Mouse (Mus musculus) limb, embryonic 14.5 days (tissue): ENCODE measurements around the gene Cgrrf1. TPM values are rescaled to one million over a fixed set of nuclear protein-coding genes. Genes with fewer than 3 reads are reported as not detected.

Experiments
- ATAC-seq: fragments of 200-750 bp; cut with Nextera tagmentation; 2 replicates; pipeline ENCODE4 v1.8.0; 2017; ENCODE audit warnings: low read depth, moderate number of reproducible peaks, moderate TSS enrichment; ENCODE audit not compliant: low FRiP score
- DNase-seq: peaks from one replicate; pipeline ENCODE4 v3.0.0-alpha.2; 2015; ENCODE audit warnings: low spot score
- H3K27ac ChIP-seq: fragments of 300-500 bp; sonication (generic); replicated peaks from 2 replicates; pipeline ENCODE4 v1.5.1; 2014; ENCODE audit warnings: low read depth, mild to moderate bottlenecking, low read length, moderate library complexity, mixed read lengths
- H3K27me3 ChIP-seq: fragments of 300-500 bp; sonication (generic); 2 replicates; pipeline ENCODE4 v1.6.1; 2014; ENCODE audit warnings: low read length, mixed read lengths; ENCODE audit not compliant: control insufficient read depth, insufficient read depth
- H3K36me3 ChIP-seq: fragments of 300-500 bp; sonication (generic); 2 replicates; pipeline ENCODE4 v1.6.1; 2014; ENCODE audit warnings: mild to moderate bottlenecking, low read length, moderate library complexity, mixed read lengths; ENCODE audit not compliant: control insufficient read depth, insufficient read depth
- H3K4me1 ChIP-seq: fragments of 300-500 bp; sonication (generic); 2 replicates; pipeline ENCODE4 v1.6.1; 2014; ENCODE audit warnings: antibody characterized with exemption, low read length, mixed read lengths; ENCODE audit not compliant: control insufficient read depth, insufficient read depth
- H3K4me2 ChIP-seq: fragments of 300-500 bp; sonication (generic); replicated peaks from 2 replicates; pipeline ENCODE4 v1.6.1; 2014; ENCODE audit warnings: low read depth, mild to moderate bottlenecking, low read length, moderate library complexity; ENCODE audit not compliant: severe bottlenecking
- H3K4me3 ChIP-seq: fragments of 300-500 bp; sonication (generic); replicated peaks from 2 replicates; pipeline ENCODE4 v1.5.1; 2014; ENCODE audit warnings: low read length
- H3K9ac ChIP-seq: fragments of 300-500 bp; sonication (generic); 2 replicates; pipeline ENCODE4 v1.6.1; 2014; ENCODE audit warnings: mild to moderate bottlenecking, low read depth, low read length, moderate library complexity; ENCODE audit not compliant: severe bottlenecking
- H3K9me3 ChIP-seq: fragments of 300-500 bp; sonication (generic); 2 replicates; pipeline ENCODE4 v1.6.1; 2016; ENCODE audit warnings: low read length; ENCODE audit not compliant: control insufficient read depth
- POLR2A ChIP-seq: fragments of 200-500 bp; IDR thresholded peaks from 2 replicates; pipeline ENCODE4 v1.8.0; 2012; ENCODE audit warnings: inconsistent platforms, mild to moderate bottlenecking, moderate library complexity, borderline replicate concordance; ENCODE audit not compliant: insufficient read depth, insufficient read length; ENCODE audit errors: extremely low read depth
- WGBS: fragments of 180-500 bp; shearing (Covaris S2); extraction: QIAGEN DNeasy Blood & Tissue Kit; methylation state at CpG from one replicate; pipeline ENCODE4 v1.1.7; 2014; 5-methylcytosine and 5-hydroxymethylcytosine counted together
- polyA plus RNA-seq, 2 experiments: library from polyadenylated mRNA; depleted of rRNA in 1 of 2; stranded (reverse) in 1 of 2; unstranded in 1 of 2; fragments of >200 nt; fragmentation: Nextera tagmentation in 1 of 2; extraction: Ambion mirVana in 1 of 2; gene quantifications; 2 replicates each; pipeline versions ENCODE4 v1.2.1 to v1.2.3; 2012 to 2014

Cgrrf1 gene
- polyA plus RNA-seq, 2 experiments, result 19.5 to 26.7 TPM

DNA sequence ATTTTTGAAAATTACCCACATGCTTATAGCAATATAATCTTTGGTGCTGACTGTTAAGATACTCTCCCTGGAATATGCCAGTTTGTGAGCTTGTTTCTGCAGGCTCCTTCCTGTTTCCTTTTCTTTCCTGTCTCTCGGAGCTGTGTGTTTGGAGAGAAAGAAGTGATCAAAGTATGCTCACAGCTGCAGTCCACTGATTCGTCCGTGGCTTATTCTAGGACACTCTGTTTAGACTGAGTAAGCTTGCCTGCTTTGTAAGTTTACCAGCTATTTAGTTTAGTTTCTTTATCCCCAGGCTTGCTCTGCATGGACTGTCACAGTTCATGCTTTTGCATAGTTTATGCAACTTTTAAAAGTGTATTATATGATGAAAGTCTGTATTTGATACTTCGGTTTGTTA lies 7.4 kb downstream of the Cgrrf1 start:
- 71% methylated on average over 4 of the region's 4 CpGs for WGBS
- Histone ChIP-seq H3K4me2 (no peak overlapping the region), H3K27ac (no peak overlapping the region), H3K9ac (no peak overlapping the region), H3K9me3 (no peaks in the 10 kb centered on the region), H3K27me3 (no peaks in the 10 kb centered on the region), H3K4me1 (no peaks in the 10 kb centered on the region), H3K36me3 (peaks cover 17% of the 10 kb centered on the region), H3K4me3 (no peak overlapping the region)
- DNase-seq (no peak), ATAC-seq (no peak)
- no peak for TF ChIP-seq POLR2A

DNA sequence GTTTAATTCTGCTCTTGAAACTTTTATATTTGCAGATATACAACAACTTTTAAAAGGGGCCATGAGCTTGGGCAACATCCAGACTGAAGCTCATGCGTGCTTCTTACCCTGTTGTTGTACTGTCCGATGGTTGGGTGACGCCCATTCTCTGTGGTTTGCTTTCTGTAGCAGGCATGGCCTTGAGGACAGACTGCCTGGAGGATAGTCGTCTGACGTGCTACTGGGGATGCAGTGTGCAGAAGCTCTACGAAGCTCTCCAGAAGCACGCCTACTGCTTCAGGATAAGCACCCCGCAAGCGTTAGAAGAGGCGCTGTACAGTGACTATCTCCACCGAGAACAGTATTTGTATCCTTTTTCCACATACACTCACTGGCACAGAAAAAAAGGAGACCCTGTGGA lies 13.8 kb downstream of the Cgrrf1 start:
- H3K4me1 ChIP-seq, result no peaks in the 10 kb centered on the region
- H3K9me3 ChIP-seq, result no peaks in the 10 kb centered on the region
- DNase-seq (no peak), ATAC-seq (no peak)
- TF ChIP-seq POLR2A, result no peak
- peaks cover 27% of the 10 kb centered on the region for H3K36me3 ChIP-seq
- H3K27ac ChIP-seq, result no peak overlapping the region
- no peaks in the 10 kb centered on the region for H3K27me3 ChIP-seq
- no peak overlapping the region for H3K4me3 ChIP-seq
- 90% methylated on average over 11 of the region's 11 CpGs for whole genome bisulfite sequencing
- no peak overlapping the region for H3K9ac ChIP-seq
- no peak overlapping the region for H3K4me2 ChIP-seq

DNA sequence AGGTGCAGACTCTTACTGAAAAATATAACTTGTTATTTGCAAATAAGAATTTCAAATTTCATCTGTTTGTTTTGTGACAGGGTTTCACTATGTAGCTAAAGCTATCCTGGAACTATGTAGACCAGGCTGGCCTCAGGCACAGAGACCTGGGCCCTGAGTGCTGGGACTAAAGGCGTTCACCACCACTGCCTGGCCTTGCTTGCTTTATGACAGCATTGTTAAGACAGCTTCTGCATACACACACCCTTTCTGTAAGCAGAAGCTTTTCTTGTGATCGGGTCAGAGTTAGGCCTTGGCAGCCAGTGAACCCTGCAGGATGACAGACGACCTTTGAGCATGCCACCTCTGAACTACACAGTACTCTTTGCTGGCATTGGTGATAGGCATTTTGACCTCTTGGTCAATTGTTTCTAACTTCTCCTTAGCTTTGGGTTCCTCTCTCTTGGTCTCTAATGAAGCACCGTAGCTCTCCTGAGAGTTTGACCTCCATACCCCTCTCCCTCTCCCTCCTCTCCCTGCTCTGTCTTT lies 16.2 kb downstream of the Cgrrf1 start:
- H3K4me2 ChIP-seq, result no peak overlapping the region
- 87% methylated on average over 4 of the region's 4 CpGs for WGBS
- H3K9ac ChIP-seq, result no peak overlapping the region
- TF ChIP-seq POLR2A, result no peak
- H3K36me3 ChIP-seq, result peaks cover 11% of the 10 kb centered on the region
- DNase-seq (no peak), ATAC-seq (no peak)
- H3K4me3 ChIP-seq, result no peak overlapping the region
- no peak overlapping the region for H3K27ac ChIP-seq
- no peaks in the 10 kb centered on the region for H3K9me3 ChIP-seq
- no peaks in the 10 kb centered on the region for H3K27me3 ChIP-seq
- no peaks in the 10 kb centered on the region for H3K4me1 ChIP-seq

DNA sequence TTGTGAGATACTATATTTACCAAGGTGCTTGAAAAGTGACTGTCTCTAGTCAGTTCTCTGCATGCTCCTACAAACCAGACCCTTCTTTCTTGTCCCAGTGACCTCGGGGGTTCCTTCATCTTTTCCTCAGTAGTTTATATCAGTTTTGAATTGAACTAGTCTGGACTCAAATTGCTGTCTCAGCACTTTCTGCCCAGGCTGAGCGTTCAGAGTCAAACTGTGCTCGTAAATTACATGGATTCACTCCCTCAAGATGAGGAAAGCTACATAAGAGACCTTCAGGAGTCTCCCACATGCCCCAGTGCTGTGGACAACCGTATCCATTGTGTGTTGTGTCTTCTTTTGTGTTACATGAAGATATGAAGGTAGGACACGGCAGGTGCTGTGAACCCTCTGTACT lies 16.8 kb downstream of the Cgrrf1 start:
- no peaks in the 10 kb centered on the region for H3K9me3 ChIP-seq
- ATAC-seq (no peak), DNase-seq (no peak)
- H3K4me2 ChIP-seq, result no peak overlapping the region
- H3K36me3 ChIP-seq, result peaks cover 14% of the 10 kb centered on the region
- H3K4me1 ChIP-seq, result no peaks in the 10 kb centered on the region
- 76% methylated on average over 5 of the region's 5 CpGs for WGBS
- no peak for TF ChIP-seq POLR2A
- no peak overlapping the region for H3K4me3 ChIP-seq
- no peak overlapping the region for H3K9ac ChIP-seq
- H3K27ac ChIP-seq, result no peak overlapping the region
- no peaks in the 10 kb centered on the region for H3K27me3 ChIP-seq

DNA sequence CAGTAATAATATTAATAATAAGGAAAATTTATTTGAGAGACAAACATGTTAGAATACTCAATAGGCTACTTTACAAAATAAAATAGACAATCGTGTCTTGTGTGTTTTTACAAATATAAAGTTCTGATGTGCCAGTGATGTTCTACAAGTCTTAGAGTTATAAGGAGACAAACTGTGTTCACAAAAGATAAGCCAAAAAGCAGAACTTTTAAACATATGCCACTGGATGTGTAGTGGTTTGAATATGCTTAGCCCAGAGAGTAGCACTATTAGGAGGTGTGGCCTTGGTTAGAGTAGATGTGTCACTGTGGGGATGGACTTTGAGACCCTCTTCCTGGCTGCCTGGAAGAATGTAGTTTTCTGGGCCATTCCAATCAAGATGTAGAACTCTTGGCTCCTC lies 17.8 kb downstream of the Cgrrf1 start:
- Histone ChIP-seq H3K36me3 (peaks cover 18% of the 10 kb centered on the region), H3K9me3 (no peaks in the 10 kb centered on the region), H3K27me3 (no peaks in the 10 kb centered on the region), H3K27ac (no peak overlapping the region), H3K9ac (no peak overlapping the region), H3K4me2 (no peak overlapping the region), H3K4me3 (no peak overlapping the region), H3K4me1 (no peaks in the 10 kb centered on the region)
- TF ChIP-seq POLR2A, result no peak
- 92% methylated on average over 1 of the region's 1 CpGs for WGBS
- ATAC-seq (no peak), DNase-seq (no peak)

DNA sequence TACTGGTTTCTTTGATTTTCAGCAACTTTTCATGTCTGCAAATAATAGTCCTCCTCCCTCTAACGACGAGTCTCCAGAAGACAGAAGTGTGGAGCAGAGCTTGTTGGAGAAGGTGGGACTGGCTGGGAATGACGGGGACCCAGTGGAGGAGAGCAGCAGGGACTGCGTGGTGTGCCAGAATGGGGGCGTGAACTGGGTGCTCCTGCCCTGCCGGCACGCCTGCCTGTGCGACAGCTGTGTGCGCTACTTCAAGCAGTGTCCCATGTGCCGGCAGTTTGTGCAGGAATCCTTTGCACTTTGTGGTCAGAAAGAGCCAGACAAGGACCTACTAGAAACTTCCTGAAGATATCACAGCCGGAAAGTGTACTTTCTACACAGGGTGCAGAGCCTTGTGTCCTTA lies 21.8 kb downstream of the Cgrrf1 start:
- no peak for TF ChIP-seq POLR2A
- H3K9ac ChIP-seq, result no peak overlapping the region
- no peaks in the 10 kb centered on the region for H3K9me3 ChIP-seq
- H3K4me1 ChIP-seq, result no peaks in the 10 kb centered on the region
- no peak overlapping the region for H3K4me3 ChIP-seq
- ATAC-seq, result no peak
- WGBS, result 89% methylated on average over 11 of the region's 11 CpGs
- no peak for DNase-seq
- no peak overlapping the region for H3K27ac ChIP-seq
- no peaks in the 10 kb centered on the region for H3K27me3 ChIP-seq
- H3K4me2 ChIP-seq, result no peak overlapping the region
- peaks cover 15% of the 10 kb centered on the region; the same call in 1 of the 2 replicates for H3K36me3 ChIP-seq
